Mouse (Mus musculus): ENCODE measurements around the gene Gm17334. TPM values are rescaled to one million over a fixed set of nuclear protein-coding genes. Genes with fewer than 3 reads are reported as not detected.

Gene Gm17334
- total RNA-seq, 1 experiment from 2014 or later = 0.37 TPM

DNA sequence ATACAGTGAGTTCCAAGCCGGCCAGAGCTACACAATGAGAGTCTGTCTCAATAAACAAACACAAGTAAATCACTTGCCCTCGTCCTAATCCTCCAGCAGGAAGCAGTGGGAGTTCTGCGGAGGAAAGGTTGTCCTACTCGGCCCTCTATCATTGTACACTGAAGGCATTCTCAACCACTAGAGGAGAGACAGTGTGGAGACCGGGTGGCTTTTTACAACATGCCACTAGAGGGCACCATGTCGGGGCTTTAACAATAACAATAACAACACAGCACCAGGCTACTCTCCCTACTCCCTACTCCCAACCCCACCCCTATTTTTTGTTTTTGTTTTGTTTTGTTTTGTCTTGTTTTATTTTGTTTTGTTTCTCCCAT is 35.4 kb downstream of the Gm17334 start:
- peak; percentile 76 for DNase-seq

DNA sequence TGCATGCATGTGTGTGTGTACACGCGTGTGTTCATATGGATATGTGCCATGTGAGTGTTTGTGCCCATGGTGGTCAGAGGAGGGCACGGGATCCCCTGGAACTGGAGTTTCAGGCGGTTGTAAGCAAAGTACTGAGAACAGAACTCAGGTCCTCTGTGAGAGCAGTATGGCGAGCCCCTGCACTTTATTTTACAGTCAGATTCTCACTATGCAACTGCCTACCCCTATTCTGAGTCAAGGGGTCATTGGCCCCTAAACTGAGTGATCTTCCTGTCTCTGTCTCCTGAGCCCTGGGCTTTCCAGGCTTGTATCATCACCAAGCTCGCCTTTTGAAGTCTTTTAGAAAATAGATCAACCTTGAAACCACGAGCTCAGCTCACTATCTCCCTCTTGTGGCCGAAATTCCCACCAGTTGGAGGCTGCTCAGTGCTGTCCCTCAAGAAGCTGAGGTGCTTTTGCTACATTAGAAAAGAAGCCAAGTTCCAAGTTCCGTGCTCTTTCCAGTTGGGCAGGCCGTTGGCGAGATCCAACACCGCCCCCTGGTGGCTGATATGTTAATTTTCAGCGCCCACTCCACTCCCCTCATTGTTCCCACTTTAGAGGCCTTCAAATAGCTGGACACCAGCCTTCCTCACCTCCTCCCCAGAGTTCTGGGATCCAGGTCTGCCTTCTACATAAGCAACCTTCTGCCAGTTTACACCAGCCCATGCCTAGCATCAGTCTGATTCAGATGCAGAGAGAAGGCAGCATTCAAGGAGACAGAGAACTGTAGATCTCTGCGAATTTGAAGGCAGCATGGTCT is 36.0 kb downstream of the Gm17334 start:
- peak; percentile 88 for DNase-seq

DNA sequence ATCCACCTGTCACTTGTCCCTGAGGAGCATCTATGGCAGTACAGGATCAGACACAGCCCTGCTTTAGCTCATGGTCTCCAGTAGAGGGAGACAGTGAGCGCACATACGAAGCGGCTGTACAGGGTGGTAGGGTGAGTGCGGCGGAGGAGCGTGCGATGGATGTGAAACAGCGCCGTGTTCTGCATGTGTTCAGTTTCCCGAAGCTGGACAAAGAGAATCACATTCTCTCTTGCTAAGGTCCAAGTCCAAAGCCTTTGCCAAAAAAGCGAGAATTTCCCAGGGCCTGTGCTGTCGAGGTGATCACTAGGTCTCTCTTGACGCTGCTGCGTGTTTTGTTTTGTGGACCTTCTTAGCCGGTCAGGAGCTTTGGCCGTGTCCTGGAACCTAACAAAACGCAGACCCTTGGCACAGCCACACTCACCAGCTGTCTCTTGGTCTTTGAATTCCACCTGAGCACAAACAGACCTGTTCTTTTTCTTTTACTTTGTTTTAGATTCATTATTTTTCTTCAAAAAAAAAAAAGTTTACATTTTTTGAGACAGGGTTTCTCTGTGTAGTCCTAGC is 37.2 kb downstream of the Gm17334 start:
- peak; percentile 77 for DNase-seq

DNA sequence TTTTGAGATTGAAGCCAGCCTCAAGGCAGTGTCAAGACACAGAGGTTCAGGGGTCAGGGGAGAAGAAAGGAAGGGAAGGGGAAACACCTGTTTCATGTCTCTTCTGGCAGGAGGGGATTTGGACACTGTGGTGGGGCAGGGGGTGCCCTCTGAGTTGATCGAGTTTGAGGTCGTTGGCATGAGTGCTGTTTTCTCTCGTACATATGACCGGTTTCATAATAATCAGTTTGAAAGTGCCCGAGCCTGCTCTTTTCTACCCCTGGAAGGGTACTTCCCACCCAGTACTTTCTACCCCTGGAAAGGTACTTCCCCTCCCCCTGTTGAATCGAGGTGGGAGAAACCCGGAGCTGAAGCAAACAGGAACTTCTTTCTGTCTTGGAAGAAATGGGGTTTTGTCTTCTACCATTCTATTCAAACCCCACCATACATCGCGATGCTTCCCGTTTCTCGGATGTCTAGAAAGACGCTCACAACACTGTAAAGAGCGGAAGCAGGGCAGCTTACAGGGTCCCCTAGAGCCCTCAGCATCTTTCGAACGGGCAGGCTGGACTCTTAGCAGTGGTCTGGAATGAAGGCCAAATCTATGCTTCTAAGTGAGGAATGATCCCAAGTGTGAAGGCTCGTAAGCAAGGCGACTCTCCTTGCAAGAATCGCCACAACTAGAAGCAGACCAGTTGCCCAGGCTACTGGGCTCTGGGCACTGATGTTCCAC is 37.9 kb downstream of the Gm17334 start:
- no peak for DNase-seq

DNA sequence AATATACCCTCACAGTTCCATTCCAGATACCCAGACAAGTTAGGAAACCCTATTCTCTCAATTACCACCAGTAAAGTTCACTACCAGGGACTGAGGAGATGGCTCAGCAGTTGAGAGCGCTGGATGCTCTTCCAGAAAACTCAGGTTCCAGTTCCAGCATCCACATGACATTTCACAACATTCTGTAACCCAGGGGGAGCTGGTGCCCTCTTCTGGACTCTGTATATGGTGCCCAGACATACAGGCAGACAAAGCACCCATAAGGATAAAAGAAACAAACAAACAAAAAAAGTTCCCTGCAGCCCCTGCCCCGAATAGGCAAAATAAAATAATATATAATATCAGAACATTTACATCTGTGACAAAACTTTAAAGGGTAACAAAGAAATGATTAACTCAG is 38.6 kb downstream of the Gm17334 start:
- no peak for DNase-seq

DNA sequence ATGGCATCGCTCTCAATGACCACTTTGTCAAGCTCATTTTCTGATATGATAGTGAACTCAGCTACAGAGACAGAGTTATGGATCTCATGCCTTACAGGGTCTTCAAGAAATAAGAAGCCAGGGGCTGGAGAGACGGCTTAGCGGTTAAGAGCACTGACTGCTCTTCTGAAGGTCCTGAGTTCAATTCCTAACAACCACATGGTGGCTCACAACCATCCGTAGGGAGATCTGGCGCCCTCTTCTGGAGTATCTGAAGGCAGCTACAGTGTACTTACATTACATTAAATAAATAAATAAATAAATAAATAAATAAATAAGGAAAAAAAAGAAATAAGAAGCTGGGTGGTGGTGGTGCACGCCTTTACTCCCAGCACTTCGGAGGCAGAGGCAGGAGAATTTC is 39.2 kb downstream of the Gm17334 start:
- no peak for DNase-seq

DNA sequence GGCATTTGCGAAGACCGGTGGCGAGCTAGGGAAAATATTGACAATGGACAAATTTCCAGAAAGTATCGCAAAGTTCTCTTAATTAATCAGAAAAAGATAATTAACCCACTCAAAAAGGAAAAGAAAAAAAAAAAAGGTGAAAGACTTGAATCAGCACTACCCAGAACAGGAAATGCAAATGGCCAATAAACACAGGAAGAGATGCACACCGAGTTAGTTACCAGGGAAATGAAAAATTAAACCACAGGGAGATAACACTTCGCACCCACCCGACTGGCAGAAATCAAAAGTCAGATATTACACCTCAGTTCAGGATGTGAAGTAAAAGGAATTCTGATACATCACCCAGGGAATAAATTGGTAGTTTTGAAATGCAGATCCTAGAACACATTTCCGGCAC is 40.7 kb downstream of the Gm17334 start:
- no peak for DNase-seq

DNA sequence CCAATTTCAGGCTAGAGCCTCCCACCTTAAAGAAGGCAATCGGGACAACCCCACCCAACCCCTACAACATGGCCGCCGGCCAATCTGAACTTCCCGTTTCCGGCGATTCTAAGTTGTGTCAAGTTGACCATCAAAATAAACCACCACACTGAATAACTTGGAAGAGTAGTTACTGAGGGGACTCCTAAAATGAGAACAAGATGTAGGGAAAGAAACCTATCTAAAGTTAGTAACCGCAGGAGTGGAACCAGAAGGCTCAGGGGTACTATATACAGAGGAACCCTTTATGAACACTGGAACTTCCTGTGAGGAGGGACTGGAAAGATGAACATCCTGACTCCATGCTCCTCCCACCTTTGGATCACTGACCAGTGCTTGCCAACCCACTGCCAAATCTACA is 41.5 kb downstream of the Gm17334 start:
- no peak for DNase-seq

Small RNA genes lying within 50 kb of the gene (microRNA-seq; reads per million reads assigned to microRNA genes)
- gene Mir7671 = 0 to 0.38 reads per million in 2 experiments

Other genes starting within 250 kb of the Gm17334 start
- gene Kif3a, start 205.8 kb downstream of the Gm17334 start, total RNA-seq (2021) = 28.0 and 31.0 TPM in 2 replicates
- gene Il4, start 154.5 kb downstream of the Gm17334 start, total RNA-seq (2021) = not detected in 2 replicates
- not detected in 2 replicates for gene Il13, start 138.5 kb downstream of the Gm17334 start, total RNA-seq (2021)
- 15.8 and 17.7 TPM in 2 replicates for gene Rad50, start 65.9 kb downstream of the Gm17334 start, total RNA-seq (2021)
- gene Il5, start 52.4 kb downstream of the Gm17334 start, total RNA-seq (2021) = not detected in 2 replicates
- gene Irf1, start 3.2 kb downstream of the Gm17334 start, total RNA-seq (2021) = 19.6 and 32.7 TPM in 2 replicates
- gene Gm12216, start 86.1 kb upstream of the Gm17334 start, total RNA-seq (2021) = 4.6 and 6.0 TPM in 2 replicates
- 42.5 and 48.6 TPM in 2 replicates for gene Slc22a5, start 118.5 kb upstream of the Gm17334 start, total RNA-seq (2021)
- gene Slc22a21, start 207.1 kb upstream of the Gm17334 start, total RNA-seq (2021) = 4.6 and 5.7 TPM in 2 replicates

Data from adrenal gland, postnatal 14 days (tissue).